In genomic region chr6:8446786-8447185, GRCm38 (mm10) we compare ENCODE assay signal across 8 mouse cellular contexts.
DNase-seq lines count a peak whose midpoint lies in the region; ATAC-seq and TF ChIP-seq lines count a peak whose summit lies in the region.

No protein-coding gene starts in this region.

- H3K9ac ChIP-seq in forebrain, embryonic 11.5 days (ENCODE audit: low read length), result no peak overlapping the region
- H3K9ac ChIP-seq in forebrain, embryonic 15.5 days (replicated peaks), result no peak overlapping the region
- no peak overlapping the region for H3K9ac ChIP-seq in hindbrain, embryonic 13.5 days
- H3K9ac ChIP-seq in liver, postnatal 0 days (replicated peaks), result no peak overlapping the region

- H3K9me3 ChIP-seq in forebrain, embryonic 11.5 days (ENCODE audit: control insufficient read depth, low read length), result no peaks in the 10 kb centered on the region
- 0 out of 2 replicates have a peak, but pooled peaks cover 2% of the 10 kb centered on the region for H3K9me3 ChIP-seq in forebrain, embryonic 15.5 days
- H3K9me3 ChIP-seq in hindbrain, embryonic 13.5 days, result no peaks in the 10 kb centered on the region
- no peaks in the 10 kb centered on the region for H3K9me3 ChIP-seq in liver, postnatal 0 days (ENCODE audit: low read length)

- no peak overlapping the region for H3K27ac ChIP-seq in forebrain, embryonic 11.5 days (ENCODE audit: low read depth, low read length)
- H3K27ac ChIP-seq in forebrain, embryonic 15.5 days (replicated peaks), result no peak overlapping the region
- H3K27ac ChIP-seq in hindbrain, embryonic 13.5 days, result no peak overlapping the region
- H3K27ac ChIP-seq in liver, postnatal 0 days (ENCODE audit: low read depth), result no peak overlapping the region

- WGBS in forebrain, embryonic 11.5 days, result 60% methylated on average over 5 of the region's 5 CpGs
- WGBS in forebrain, embryonic 15.5 days, result 59% methylated on average over 5 of the region's 5 CpGs
- WGBS in hindbrain, embryonic 13.5 days, result 36% methylated on average over 5 of the region's 5 CpGs
- WGBS in liver, postnatal 0 days (ENCODE audit: insufficient replicate concordance), result 73% methylated on average over 5 of the region's 5 CpGs

- H3K27me3 ChIP-seq in forebrain, embryonic 11.5 days (ENCODE audit: control insufficient read depth, insufficient read depth, low read length), result no peaks in the 10 kb centered on the region
- H3K27me3 ChIP-seq in forebrain, embryonic 15.5 days, result no peaks in the 10 kb centered on the region
- H3K27me3 ChIP-seq in hindbrain, embryonic 13.5 days, result no peaks in the 10 kb centered on the region
- no peaks in the 10 kb centered on the region for H3K27me3 ChIP-seq in liver, postnatal 0 days (ENCODE audit: insufficient read depth, low read length)

- no peak for TF ChIP-seq CTCF in liver, postnatal 0 days (IDR thresholded peaks at IDR 0.05; ENCODE audit: low read depth)

- H3K4me2 ChIP-seq in forebrain, embryonic 11.5 days (ENCODE audit: low read depth, low read length, severe bottlenecking), result no peak overlapping the region
- H3K4me2 ChIP-seq in forebrain, embryonic 15.5 days (replicated peaks), result no peak overlapping the region
- no peak overlapping the region for H3K4me2 ChIP-seq in hindbrain, embryonic 13.5 days
- H3K4me2 ChIP-seq in liver, postnatal 0 days (ENCODE audit: low read depth, low read length), result no peak overlapping the region

- 0 out of 2 replicates have a peak, but pooled peaks have one; percentile 21 for ATAC-seq in forebrain, embryonic 11.5 days (replicated peaks; ENCODE audit: low FRiP score)
- ATAC-seq in forebrain, embryonic 15.5 days (replicated peaks), result no peak
- peak; percentile 61; the same call in 1 of the 2 replicates for ATAC-seq in hindbrain, embryonic 13.5 days (ENCODE audit: low FRiP score)
- ATAC-seq in liver, postnatal 0 days, result no peak

- DNase-seq in forebrain, embryonic 11.5 days (ENCODE audit: low spot score), result no peak
- DNase-seq in MN1 (ENCODE audit: low spot score), result peak; percentile 8
- DNase-seq in gastrocnemius, adult 8-10 months (ENCODE audit: low spot score in 2 of 2), result peak; percentile 24 to 54
- DNase-seq in lung, postnatal 25 days (ENCODE audit: low spot score), result peak; percentile 8
- peak; percentile 50 for DNase-seq in yolk sac, embryonic 10.5 days (ENCODE audit: low spot score)
- no peak for DNase-seq in liver, postnatal 0 days

- H3K4me1 ChIP-seq in forebrain, embryonic 11.5 days (replicated peaks; ENCODE audit: control insufficient read depth, insufficient read depth, low read length), result no peaks in the 10 kb centered on the region
- peaks cover 4% of the 10 kb centered on the region; the same call in 1 of the 2 replicates for H3K4me1 ChIP-seq in forebrain, embryonic 15.5 days
- H3K4me1 ChIP-seq in hindbrain, embryonic 13.5 days (replicated peaks), result peaks cover 4% of the 10 kb centered on the region; the same call in 1 of the 2 replicates
- H3K4me1 ChIP-seq in liver, postnatal 0 days (ENCODE audit: insufficient read depth), result no peaks in the 10 kb centered on the region

- no peak for TF ChIP-seq EP300 in liver, postnatal 0 days (IDR thresholded peaks at IDR 0.05; ENCODE audit: low read depth)

- H3K36me3 ChIP-seq in forebrain, embryonic 11.5 days (ENCODE audit: control insufficient read depth, insufficient read depth, low read length), result no peaks in the 10 kb centered on the region
- H3K36me3 ChIP-seq in forebrain, embryonic 15.5 days, result no peaks in the 10 kb centered on the region
- H3K36me3 ChIP-seq in hindbrain, embryonic 13.5 days, result no peaks in the 10 kb centered on the region
- no peaks in the 10 kb centered on the region for H3K36me3 ChIP-seq in liver, postnatal 0 days (replicated peaks; ENCODE audit: insufficient read depth, low read length)

- no peak overlapping the region for H3K4me3 ChIP-seq in forebrain, embryonic 11.5 days (ENCODE audit: low read depth, low read length)
- H3K4me3 ChIP-seq in forebrain, embryonic 15.5 days, result no peak overlapping the region
- H3K4me3 ChIP-seq in hindbrain, embryonic 13.5 days, result no peak overlapping the region
- no peak overlapping the region for H3K4me3 ChIP-seq in liver, postnatal 0 days (ENCODE audit: low read depth, low read length)

Comparison
In these comparisons a context has a peak if more than half of its experiments do, and no peak if none do; other contexts are left out.
1. ATAC-seq: peak in forebrain, embryonic 11.5 days (single experiment) and hindbrain, embryonic 13.5 days (single experiment); none in forebrain, embryonic 15.5 days (single experiment) and liver, postnatal 0 days (single experiment).
2. DNase-seq: peak in MN1 (single experiment), gastrocnemius, adult 8-10 months (2 of 2), lung, postnatal 25 days (single experiment) and yolk sac, embryonic 10.5 days (single experiment); none in forebrain, embryonic 11.5 days (single experiment) and liver, postnatal 0 days (single experiment).